Mouse (Mus musculus) testis, postnatal 14 days (tissue): ENCODE results near the gene Trim8.
A peak's percentile ranks its signal among the peaks of the same experiment; 100 is the strongest.

Source experiments
- DNase-seq: peaks from one replicate; pipeline ENCODE4 v3.0.0; 2021; ENCODE audit warnings: low spot score

Gene Trim8

DNA sequence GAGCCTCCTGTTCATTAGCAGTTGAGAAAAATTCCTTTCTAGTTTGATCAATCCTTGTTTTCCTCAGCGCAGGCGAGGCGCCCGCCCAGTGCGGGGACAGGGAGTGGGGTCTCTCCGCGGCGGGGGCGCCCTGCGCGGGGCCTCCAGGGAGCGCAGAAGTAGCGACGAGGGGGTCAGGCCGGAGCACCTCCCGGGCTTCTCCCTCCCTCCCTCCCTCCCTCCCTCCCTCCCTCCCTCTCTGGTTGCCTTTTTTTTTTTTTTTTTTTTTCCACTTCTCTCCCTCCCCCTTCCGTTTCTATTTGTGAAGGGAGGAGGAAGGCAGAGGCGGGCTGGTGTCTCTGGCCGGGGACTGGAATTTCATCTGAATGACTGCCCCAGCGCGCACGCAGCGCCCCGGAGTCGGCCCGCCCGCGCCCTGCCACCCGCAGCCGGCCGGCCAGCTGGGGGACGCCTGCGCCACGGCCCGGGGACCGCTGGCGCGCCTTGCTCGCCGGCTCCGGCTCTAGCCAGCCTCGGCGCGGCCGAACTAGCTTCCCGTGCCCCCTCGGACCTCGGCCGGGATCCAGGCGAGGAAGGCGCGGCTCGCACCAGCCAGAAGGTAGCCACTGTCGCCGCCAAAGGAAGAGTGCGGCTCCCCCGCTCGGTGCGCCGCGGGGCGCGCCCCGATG, at the start of gene Trim8:
TSS of gene Trim8 (plus strand) at position 302 of the 668 bp plus-strand sequence.
- DNase-seq, result peak; percentile 75

GRCm38 (mm10) chr19:46452052-46452827, 49.3 kb upstream of the Trim8 start:
- DNase-seq, result no peak

DNA sequence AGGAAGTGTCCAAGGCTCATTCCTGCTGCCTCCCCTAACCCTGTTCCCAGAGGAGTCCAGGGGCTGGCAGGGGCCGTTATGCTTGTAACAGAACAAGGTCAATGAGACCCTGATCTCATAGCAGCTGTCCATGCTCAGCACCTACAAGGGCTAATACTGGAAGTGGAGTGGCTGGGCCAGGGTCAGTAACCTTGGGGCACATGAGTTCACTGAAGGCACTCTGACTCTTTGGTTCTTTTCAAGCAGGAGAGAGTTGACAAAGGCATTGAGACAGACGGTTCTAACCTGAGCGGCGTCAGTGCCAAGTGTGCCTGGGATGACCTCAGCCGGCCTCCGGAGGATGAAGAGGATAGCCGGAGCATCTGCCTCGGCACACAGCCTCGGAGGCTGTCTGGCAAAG, 48.6 kb upstream of the Trim8 start:
- no peak for DNase-seq

DNA sequence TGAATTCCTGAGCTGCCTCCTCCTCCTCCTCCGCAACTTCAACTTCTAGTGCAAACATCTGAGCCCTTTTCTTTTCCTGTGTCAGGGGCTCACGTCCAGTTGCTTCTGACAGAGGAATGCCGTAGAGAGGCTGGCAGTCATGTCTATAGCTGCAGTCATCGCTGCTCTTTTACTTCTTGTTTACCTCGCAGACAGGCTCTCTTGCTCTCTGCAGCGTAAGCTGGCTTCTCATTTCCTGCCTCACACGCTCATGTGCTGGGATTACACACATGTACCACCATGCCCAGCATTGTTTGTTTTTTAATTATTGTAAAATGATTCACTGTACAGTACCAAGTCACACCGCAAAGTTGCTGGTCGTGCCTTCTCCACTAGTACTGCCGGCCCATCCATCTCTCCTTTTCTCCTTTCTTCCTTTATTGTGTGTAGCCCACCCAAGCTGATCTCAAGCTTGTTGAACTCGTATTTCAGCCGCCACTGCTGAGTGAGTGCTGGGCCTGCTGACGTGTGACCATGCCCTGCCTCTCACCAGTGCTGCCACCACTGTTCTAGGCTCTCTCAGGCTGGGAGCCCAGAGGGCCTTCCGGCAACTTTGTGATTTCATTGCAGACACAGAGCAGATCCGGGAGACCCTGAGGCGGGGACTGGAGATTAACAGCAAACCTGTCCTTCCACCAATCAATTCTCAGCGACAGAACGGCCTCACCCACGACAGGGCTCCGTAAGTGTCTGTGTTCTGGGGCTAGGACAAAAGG, 47.2 kb upstream of the Trim8 start:
- no peak for DNase-seq

GRCm38 (mm10) chr19:46455032-46455431, 46.5 kb upstream of the Trim8 start:
- no peak for DNase-seq

GRCm38 (mm10) chr19:46455556-46455955, 45.9 kb upstream of the Trim8 start:
- no peak for DNase-seq

GRCm38 (mm10) chr19:46456018-46456735, 45.3 kb upstream of the Trim8 start:
- DNase-seq, result no peak

DNA sequence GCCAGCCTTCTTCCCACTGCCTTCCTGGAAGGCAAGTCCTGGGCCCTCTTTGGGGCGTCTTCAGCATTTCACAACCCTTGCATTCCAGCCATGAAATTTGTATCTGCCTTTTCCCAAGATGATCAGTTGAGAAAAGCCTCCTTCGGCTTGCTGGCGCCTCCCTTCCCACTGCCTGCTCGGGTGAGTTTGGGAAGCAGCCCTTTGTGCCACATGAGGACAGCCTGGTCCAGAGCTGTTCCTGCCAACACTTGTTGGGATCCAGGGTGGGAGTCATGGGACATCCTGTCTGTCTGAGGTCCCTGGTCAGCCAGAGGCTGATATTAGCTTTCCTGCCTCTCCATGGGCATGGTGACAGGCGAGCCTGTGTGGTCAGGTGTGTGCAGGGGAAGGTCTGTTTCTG, 43.7 kb upstream of the Trim8 start:
- no peak for DNase-seq

GRCm38 (mm10) chr19:46459256-46459655, 42.2 kb upstream of the Trim8 start:
- no peak for DNase-seq

DNA sequence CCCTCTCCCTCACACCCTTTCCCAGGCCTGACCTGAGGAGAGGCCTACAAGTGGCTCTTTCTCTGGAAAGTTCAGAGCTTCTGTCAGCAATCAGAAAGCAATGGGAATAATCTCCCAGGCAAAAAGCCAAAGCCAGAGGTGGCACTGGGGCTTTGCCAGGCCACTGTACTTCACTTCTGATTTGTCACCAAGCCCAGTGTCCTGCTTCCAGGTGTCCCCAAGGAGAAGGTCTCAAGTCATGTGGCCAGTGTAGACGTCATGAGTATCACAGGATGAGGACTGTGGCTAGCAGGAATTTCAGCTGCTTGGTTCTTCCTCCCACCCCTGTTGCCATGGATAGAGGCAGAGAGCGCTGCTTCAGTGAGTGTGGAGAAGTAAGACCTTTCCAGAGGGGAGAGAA, 41.6 kb upstream of the Trim8 start:
- DNase-seq, result no peak

DNA sequence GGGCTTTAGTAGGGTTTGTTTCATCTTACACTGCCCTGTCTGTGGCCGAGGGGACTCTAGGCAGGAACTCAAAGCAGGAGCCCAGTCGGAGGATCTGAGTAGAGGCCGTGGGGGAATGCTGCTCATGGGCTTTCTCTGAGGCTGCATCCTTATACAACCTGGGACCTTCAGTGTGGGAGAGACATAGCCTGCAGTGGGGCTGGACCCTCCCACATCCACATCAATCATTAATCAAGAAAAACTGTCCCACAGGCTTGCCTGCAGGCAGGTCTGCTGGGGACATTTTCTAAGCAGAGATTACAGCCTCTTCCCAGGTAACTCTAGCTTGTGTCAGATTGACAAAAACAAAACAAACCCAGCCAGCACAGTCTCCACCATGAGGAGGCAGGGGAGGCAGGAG, 38.9 kb upstream of the Trim8 start:
- DNase-seq, result no peak

GRCm38 (mm10) chr19:46463446-46463845, 38.1 kb upstream of the Trim8 start:
- DNase-seq, result no peak

- no peak for DNase-seq
Measured at GRCm38 (mm10) chr19:46466160-46466559, 35.3 kb upstream of the Trim8 start.

DNA sequence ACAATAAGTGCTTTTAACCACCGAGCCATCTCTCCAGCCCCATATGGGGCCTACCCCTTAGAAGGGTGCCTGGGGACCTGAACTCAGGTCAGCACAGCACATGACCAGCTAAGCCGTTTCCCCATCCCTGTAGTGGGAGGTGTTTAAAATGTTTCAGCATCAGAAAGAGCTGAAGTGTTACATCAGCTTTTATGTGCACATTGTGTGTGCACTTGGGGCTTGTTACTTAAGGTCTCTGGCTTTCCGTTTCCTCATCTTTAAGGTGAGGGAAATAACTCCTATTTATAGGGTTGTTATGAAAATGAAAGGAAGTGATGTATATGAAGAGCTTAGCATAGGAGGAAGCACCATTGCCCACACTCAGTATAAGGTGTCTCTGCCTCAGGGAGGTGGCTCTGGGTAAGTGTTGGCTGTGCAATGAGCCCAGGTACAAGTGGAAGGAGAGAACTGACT, 34.4 kb upstream of the Trim8 start:
- DNase-seq, result no peak

- no peak for DNase-seq
Measured at GRCm38 (mm10) chr19:46470364-46471240, 30.9 kb upstream of the Trim8 start.

GRCm38 (mm10) chr19:46471324-46472093, 30.0 kb upstream of the Trim8 start:
- DNase-seq, result no peak

DNA sequence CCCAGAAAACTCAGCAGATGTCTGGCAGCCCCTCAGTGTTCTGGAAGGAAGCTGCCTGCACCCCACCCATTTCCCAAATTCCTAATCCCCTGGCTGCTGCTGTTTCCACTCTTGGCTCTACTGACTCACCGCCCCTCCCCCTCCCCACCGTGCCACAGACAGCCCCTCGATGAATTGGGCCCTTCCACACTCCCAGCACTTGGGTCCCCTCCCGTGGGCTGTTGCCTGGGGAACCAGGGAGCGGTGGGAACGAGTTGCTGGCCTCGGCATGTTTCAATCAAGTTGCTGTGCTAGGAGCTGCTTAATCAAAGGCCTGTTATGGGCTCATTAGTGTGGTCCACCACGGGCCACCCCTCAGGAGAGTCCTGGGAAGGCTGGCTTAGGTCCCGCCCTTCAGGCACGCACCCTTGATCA, 24.1 kb upstream of the Trim8 start:
- DNase-seq, result no peak

- no peak for DNase-seq
Measured at GRCm38 (mm10) chr19:46478242-46478641, 23.3 kb upstream of the Trim8 start.

DNA sequence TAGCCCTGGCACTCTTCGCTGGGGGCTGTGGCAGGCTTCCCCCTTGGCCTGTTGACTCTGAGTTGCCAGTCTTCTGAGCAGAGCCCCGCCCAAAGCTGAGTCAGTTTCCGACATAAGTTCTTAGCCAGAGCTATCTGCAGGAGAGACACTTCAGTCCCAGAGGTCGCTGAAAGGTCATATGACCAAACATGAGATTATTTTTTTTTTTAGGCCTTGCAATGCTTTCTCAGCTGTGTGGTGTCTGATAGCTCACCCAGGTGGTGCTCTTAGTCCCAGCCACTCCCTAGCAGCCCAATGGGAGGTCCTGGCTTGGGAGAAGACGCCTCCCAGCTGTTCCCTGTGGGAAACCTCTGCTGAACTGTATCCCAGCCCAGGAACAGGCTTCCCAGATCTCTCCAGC, 22.7 kb upstream of the Trim8 start:
- no peak for DNase-seq

- DNase-seq, result no peak
Measured at GRCm38 (mm10) chr19:46479306-46480075, 22.0 kb upstream of the Trim8 start.
